Mouse (Mus musculus): ENCODE measurements around the gene Irf8. TPM values are rescaled to one million over a fixed set of nuclear protein-coding genes. Genes with fewer than 3 reads are reported as not detected.
"Not testable (repeated sequence)": the region's sequence is repeated elsewhere in the genome, so short reads cannot be mapped to it uniquely, and the experiment has no call there.

Gene Irf8
- total RNA-seq, 2 experiments from 2014 or later = 17.5 to 24.6 TPM

DNA sequence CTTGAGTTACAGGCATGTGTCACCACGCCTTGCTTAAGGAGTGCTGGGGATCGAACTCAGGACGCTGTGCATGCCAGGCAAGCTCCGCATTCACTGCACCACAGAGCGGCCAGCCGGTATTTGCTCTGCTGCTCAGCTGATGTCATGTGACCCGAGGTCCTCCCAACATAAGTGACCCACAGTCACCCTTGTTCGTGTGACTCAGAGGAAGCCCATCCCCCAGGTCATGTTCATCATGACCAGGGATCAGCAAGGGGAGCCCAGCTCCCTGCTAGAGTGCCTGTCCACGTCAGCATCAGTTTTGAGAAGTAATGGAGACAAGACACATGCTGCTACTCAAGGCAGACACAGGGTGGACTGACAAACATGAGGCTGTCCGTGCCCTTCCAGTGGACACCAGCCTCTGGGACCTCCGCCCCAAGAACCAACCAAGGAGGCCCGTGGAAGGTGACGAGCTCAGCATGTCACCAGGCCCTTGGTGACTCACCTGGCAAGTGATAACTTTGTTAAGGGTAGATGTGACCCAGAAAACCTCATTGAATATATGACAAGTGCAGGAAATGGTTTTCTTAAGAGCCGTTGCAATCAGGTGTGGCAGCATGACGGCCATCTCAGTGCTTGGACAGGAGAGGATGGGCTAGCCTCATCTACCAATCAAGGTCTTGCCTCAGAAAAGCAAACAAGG, 20.0 kb upstream of the Irf8 start:
- no peak for ATAC-seq (replicated peaks; ENCODE audit: low FRiP score, poor library complexity, severe bottlenecking)

DNA sequence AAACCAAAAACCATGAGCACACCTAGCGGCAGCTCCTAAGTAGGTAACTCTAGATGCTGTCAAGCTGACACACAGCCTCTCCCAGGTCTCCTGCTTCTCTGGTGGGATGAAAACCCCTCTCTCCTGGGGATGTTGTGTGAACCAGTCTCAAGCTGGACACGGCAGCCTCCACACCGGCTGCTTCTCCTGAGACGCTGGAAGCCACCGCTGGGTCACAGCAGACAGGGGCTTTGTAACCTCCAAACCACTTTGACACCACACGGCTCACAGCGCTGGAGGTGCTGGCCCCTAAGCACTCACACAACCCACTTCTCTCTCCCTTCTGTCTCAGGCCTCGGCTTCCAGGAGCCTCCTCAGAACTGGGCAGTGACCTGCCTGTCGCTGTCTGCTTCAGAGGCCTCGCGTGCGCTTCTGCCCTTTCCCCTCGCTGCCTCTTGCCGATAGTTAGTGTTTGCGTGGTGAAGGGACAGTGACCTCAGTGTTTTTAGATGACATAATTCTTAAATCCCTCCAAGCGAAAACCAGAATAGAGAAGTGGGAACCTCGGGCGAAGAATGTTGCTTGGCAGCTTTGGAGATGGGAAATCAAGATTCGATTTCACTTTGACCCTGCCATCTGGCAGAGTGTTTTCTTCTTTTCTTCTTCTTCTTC, 16.4 kb upstream of the Irf8 start:
- no peak for ATAC-seq (replicated peaks; ENCODE audit: low FRiP score, poor library complexity, severe bottlenecking)

DNA sequence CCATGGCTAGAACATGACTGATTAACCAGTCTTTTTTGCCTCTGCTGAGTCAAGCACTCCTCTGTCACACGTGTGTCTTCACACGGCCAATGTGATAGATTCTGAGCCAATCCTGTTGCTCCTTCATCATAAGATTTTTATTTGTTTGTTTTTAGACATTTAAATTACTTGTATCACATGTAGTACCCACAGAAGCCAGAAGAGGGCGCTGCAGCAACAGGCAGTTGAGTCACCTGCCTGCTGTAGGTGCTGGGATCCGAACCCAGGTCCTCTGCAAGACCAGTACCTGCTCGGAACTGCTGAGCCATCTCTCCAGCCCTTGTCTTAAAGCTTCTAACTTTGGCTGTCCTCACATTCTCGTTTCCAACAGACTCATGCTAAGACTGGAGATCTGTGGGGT, 13.1 kb upstream of the Irf8 start:
- ATAC-seq (replicated peaks; ENCODE audit: low FRiP score, poor library complexity, severe bottlenecking) = no peak

DNA sequence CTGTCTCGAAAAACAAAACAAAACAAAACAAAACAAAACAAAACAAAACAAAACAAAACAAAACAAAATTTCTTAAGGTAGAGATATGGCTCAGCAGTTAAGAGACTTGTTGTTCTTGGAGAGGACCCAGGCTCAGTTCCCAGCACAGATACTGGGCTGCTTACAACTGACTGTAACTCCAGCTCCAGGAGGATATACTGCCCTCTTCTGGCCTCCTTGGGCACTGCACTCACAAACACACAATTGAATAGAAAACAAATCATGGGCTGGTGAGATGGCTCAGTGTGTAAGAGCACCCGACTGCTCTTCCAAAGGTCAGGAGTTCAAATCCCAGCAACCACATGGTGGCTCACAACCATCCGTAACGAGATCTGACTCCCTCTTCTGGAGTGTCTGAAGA, 12.1 kb upstream of the Irf8 start:
- ATAC-seq (replicated peaks; ENCODE audit: low FRiP score, poor library complexity, severe bottlenecking) = not testable (repeated sequence)

DNA sequence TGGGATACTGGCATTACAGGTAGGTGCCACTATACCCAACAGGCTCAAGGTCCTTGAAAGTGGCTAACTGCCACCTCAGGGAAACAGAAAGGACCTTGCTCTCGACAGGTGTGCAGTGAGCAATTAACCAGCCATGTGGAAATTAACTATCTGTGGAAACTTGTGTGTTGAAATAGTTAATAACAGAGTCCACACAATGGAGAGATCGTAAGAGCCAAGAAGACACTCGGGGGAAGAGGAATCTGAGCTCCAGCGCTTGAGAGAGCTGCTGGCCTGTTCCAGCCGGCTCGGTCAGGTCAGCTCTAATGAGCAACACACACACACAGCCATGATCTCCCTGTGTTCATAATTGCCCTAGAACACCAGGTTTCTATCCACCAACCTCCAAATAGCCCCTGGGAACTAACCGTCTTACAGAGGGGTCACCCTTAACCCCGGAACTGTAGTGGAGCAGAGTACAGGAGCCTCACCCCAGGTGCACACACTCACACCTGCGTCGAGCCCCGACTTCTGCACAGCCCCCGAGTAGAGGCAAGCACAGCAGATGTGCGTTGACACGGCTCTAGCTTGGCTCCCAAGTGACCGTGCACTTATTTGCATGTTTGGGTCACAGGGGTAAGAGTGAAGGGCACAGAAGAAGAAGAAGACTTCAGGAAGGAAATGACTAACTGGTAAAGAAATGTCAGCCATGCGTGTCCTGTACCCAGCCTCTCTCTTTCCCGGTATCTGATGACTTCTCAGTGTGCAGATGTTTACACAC, 11.2 kb upstream of the Irf8 start:
- no peak for ATAC-seq (replicated peaks; ENCODE audit: low FRiP score, poor library complexity, severe bottlenecking)

DNA sequence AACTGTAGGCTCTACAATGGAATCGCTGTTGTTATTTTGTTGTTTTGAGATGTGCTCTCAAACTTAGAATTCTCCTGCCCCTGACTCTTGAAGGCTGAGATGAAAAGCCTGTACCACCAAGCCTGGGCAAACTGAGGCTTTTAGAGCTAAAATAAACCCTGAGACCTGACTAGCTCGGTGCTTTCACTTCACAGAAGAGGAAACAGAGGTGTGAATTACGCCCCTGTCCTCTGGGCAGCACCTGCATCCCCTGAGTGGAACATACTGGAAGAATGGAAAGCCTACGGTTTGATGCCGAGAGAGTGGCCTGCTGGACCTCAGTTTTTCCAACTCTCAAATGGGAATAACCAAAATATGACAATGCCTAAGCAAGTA, 10.6 kb upstream of the Irf8 start:
- no peak for ATAC-seq (replicated peaks; ENCODE audit: low FRiP score, poor library complexity, severe bottlenecking)

DNA sequence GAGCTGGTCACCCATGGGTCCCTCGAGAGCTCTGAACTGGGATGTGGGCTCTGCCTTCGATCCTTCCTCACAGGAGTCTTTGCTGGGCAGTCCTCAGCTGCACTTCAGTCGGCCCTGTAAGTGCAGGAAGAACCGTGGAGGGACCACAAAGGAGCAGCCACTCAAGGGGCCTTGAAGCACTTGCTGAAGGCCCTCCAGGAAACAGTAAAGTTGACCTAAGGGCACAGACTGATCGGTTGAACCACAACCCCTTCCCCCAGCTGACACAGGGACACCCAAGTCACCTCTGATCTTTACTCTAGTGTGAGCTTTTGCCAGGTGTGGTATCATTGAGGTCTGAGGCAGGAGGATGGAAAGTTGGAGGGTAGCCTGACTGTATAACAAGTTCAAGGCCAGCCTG, 10.1 kb upstream of the Irf8 start:
- ATAC-seq (replicated peaks; ENCODE audit: low FRiP score, poor library complexity, severe bottlenecking) = no peak

DNA sequence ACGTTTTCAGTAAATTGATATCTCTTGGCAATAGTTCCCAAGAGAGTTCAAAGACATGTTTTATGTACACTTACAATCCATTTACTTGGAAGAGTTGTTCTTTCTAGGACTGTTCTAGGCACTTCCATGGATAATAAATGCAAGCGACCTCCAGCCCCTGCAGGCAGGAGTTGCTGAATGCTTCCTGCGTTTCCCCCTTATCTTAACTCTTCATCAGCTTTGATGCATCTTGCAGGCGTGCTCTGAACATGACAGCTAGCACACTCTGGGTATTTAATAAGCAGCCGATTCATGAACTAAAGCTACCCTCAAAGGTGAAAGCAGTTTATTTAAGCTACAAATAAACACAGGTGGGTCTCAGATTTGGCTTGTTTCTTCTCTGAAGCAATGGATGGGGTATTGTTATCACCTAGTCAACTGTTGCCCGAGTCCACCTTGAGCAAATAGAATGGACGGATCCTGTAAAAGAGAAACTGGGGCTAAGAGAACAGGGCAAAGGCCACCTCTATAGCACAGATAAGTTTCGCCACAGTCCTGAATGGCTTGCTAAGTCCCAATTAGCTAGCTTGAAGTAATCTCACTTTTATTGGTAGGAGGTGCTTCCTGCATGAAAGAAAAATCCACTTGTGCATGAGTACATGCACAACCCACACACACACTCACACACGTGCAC, 7.5 kb upstream of the Irf8 start:
- no peak for ATAC-seq (replicated peaks; ENCODE audit: low FRiP score, poor library complexity, severe bottlenecking)

DNA sequence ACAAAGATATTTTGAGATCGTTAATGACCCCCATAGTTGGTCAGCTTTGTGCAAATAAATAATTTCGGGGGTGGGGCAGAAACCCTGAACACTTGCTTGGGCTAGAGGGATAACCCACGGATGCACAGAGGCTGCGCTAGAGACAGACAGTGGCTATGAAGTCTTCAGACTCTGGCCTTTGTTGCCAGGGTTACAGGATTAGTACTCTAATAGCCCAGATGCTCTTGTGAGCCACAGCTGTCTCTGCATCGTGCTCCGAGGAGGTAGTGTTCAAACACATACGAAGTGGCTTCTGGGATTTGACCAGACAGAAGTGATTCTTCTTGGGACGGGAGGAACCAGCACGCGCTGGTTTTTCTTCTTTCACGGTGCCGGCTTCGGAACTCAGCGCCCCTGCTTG, 4.6 kb upstream of the Irf8 start:
- ATAC-seq (replicated peaks; ENCODE audit: low FRiP score, poor library complexity, severe bottlenecking) = no peak

DNA sequence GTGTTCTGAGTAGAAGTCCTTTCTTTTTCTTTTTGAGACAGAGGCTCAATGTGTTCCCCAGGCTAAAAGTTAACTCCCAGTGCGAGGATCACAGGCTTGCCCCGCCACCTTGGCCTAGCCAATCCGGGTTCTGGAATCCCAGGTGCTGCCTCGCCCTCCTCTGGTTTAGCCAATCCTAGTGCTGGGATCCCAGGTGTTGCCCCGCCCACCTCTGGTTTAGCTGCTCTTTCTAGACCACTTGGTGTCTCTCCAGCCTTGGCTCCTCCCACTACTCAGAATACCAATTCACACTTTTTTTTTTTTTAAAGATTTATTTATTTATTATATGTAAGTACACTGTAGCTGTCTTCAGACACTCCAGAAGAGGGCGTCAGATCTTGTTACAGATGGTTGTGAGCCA, 4.1 kb upstream of the Irf8 start:
- ATAC-seq (replicated peaks; ENCODE audit: low FRiP score, poor library complexity, severe bottlenecking) = no peak

DNA sequence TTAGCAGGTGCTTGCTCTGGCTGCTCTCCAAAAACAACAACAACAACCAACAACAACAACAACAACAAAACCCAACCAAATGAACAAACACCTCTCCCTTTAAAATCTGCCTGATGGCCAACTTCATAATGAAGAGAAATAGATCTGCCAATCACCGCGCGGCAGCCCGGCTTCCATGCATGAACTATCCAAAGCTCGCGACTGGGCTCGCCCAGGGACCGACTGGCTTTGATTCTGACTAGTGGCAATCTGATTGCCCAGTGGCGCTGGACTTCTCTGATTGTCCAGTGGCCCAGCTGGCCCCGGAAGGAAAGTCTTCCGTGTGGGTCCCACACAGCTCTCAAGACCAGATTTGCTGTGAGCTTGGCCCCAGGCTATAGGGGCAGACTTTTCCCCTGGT, 328 bp downstream of the Irf8 start:
- no peak for ATAC-seq (replicated peaks; ENCODE audit: low FRiP score, poor library complexity, severe bottlenecking)

DNA sequence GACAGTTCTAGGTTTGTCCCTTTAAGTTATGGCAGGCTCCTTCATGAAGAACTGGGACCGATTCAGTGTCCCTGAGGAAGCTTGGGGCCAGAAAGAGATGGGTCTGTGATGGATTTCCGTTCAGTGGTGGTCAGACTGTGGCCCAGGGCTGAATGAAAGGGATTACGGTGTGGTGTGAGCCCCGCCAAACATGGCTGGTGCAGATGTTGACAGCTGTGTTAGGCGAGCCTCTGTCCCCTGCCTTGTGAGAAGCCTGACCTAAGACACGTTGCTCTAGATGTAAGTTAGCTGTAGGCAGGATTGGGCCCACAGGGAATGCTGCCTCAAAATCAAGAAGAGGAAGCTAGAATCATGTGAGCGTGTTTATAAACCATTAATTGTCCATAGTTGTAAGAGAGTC, 1.0 kb downstream of the Irf8 start:
- ATAC-seq (replicated peaks; ENCODE audit: low FRiP score, poor library complexity, severe bottlenecking) = no peak

DNA sequence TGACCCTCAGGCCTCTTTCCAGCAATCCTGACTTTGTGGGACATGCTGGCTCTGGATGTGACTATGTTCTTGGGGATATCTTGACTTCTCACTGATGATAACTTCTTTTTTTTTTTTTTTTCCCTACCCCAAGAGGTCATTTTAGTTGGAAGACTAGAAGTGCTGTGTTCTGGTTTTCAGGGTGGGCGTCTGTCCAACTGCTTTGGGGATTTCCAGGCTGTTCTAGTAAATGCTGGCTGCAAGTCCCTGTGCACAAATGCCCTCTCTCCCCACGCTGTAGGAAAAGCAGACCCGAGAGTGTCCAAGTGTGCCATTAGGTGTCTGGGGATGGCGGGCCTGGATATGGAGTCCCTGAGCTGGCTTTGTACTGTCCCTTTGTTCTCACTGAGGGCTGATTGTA, 2.6 kb downstream of the Irf8 start:
- ATAC-seq (replicated peaks; ENCODE audit: low FRiP score, poor library complexity, severe bottlenecking) = no peak

DNA sequence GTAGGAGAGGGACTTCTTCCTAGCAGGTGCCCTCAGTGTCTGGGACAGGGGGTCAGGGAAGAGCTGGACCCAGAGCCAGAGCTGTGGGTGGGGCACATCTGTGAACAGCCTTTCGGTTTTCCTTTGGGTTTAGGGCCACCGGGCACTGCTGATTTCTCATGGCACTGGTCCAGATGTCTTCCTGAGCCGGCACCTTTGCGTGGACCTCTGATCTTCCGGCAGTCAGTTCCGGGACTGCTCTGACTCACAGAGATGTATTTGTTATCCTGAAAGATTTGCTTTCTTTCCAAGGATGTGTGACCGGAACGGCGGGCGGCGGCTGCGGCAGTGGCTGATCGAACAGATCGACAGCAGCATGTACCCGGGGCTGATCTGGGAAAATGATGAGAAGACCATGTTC, 3.4 kb downstream of the Irf8 start:
- ATAC-seq (replicated peaks; ENCODE audit: low FRiP score, poor library complexity, severe bottlenecking) = no peak

DNA sequence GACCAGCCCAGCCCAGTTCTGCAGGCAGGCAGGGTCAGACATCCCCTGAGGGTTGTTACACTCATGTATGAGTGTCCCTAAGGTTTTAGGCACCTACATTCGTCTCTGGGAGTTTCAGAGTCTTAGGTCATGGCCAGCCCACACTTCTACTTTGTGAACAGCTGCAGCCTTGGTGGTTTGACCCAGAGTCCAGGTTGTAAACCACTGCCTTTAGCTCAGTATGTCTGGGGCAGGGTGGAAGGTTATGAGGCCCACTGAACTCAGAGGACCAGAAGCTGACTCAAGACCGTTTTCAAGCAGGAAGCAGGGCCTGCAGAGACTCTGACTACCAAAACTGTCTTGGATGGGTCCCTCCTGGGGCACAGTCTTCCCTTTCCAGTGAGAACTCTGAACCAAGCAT, 4.4 kb downstream of the Irf8 start:
- ATAC-seq (replicated peaks; ENCODE audit: low FRiP score, poor library complexity, severe bottlenecking) = no peak

DNA sequence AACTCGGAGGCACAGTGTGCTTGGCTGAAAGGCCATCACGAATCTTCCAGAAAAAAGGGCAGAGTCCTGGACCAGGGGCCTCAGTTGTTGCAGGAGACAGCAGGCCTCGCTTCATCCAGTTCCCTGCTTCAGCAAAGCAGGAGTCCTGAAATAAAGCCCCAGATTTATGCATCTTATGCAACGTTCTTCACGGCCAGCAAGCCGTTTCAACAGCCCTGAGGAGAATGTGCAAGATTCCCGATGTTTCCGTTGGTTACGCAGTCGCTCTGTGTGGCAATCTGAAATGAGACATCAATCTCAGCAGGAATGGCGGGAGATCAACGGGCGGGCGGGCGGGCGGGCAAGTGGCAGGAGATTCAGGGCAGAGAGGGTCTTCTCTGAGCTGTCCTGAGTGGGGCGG, 4.8 kb downstream of the Irf8 start:
- ATAC-seq (replicated peaks; ENCODE audit: low FRiP score, poor library complexity, severe bottlenecking) = no peak

DNA sequence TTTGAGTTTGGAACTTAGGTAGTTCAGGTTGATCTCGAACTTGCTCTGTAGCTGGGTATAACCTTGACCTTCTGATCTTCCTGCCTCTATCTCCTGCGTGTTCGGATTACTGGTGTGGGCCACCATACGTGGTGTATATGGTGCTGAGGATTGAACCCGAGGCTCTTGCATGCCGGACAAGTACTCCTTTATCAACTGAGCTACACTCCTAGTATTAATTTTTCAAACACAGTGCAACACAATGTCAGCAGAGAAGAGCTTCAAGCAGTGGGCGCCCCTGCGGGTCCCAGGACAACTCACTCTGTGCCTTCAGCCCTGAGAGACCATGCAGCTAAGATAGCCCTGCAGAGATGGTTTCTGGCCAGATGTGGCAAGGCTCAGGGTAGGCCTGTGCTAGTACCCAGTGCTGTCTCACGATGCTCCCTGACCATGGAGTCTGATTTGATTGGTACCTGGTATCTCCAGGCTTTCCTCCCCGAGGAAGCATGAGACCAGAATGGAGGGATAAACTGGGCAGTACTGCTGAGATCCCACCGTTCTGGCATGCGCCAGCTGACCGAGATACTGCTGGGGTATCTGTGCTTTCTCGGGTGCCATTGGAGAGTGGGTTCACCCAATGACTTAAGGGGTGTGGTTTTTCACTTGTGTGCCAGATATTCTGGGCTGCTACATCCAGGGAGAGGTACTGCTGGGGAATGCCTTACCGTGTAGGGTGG, 5.8 kb downstream of the Irf8 start:
- ATAC-seq (replicated peaks; ENCODE audit: low FRiP score, poor library complexity, severe bottlenecking) = 0 out of 2 replicates have a peak, but pooled peaks have one; percentile 18

DNA sequence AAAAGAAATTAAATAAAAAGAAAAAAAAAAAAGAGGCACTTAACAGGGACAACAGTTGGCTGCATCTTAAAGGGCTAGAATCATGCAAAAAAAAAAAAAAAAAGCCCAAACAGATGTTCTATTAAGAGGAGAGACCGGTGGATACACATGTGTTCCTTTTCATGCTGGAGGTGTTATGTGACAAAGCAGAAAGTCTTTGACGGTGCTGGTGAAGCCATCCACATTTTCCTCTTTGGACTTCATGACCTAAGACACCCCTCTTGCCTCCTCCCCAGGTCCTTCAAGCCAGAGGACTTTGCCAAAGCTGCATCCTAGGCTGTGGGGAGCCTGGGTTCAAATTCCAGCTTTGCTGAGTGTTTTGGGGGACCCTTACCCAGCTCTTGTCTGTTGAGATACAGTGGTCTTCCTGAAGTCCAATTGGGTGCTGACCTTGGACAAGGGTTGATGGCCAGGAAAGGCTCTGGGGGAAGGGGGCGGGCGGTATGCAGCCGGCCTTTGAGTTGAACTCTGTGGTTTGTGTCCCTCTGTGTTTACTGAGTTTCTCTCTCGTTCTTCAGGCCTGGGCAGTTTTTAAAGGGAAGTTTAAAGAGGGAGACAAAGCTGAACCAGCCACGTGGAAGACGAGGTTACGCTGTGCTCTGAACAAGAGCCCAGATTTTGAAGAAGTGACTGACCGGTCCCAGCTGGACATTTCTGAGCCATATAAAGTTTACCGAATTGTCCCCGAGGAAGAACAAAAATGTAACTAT, 7.2 kb downstream of the Irf8 start:
- no peak for ATAC-seq (replicated peaks; ENCODE audit: low FRiP score, poor library complexity, severe bottlenecking)

DNA sequence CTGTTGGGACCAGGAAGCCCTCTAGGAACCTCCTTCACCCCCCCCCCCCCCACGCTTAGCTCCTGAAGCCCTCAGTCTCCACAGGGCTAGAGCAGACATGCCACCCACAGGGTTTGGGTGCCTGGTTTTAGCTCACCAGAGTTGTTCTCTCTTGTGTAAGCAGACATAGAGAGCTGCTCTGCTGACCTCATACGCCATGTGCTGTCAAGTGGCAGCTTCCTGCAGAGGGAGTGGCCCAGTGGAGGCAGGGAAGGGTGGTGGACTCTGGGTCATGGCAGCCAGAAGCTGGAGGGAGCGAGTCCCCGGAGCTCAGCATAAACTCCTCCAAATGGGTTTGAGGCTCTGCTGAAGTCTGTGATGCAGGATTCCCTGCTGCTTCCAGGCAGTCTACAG, 7.7 kb downstream of the Irf8 start:
- ATAC-seq (replicated peaks; ENCODE audit: low FRiP score, poor library complexity, severe bottlenecking) = no peak
